Mouse (Mus musculus) ES-Bruce4 (cell line): ENCODE data around the gene Gpr83.

Source experiments
- CTCF ChIP-seq: IDR thresholded peaks from one replicate; pipeline ENCODE4 v1.8.1; 2011; ENCODE audit warnings: low read depth, low read length
- POLR2A ChIP-seq: IDR thresholded peaks from one replicate; pipeline ENCODE4 v1.8.1; 2011; ENCODE audit warnings: low read length; ENCODE audit not compliant: insufficient read depth

DNA sequence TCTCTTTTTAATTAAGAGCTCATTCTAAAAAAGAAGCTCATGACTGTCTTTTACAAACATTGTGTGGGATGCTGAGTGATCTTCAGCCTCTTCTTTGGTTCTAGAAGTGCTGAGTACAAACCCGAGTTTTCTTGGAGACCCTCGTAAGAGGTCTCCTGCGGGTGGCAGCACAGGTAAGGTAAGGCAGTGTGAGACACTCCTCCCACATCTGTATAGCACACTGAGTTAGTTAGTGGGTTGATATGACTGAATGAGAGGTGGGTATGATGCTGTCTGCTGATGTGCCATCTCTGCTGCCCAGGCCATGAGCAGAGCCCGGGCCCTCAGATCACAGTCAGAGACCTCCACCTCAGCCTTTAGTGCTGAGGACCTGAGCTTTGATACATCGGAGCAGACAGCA, 35.2 kb upstream of the Gpr83 start:
- TF ChIP-seq CTCF: no peak
- no peak for TF ChIP-seq POLR2A
